Mouse (Mus musculus): ENCODE results near the gene Cd59a.

Gene Cd59a

DNA sequence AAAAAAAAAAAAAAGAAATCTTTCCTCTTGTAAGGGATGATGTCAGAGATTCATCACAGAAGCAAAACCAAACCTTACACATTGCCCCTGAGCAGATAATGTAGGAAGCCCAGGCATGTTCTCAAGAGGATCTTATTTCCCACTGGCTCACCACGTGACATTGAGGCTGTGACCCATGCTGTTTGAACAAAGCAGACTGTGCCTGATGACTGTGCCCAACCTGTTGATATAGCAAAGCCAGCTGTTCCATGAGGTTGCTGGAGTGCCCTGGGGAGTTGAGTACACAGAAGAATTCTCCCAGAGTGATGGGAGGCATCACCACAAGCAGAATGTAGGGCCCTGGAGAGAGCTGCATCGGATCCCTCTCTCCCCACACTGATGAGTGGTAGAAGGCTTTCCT, 40.3 kb downstream of the Cd59a start:
- DNase-seq (ENCODE audit: low spot score in 2 of 2): no peak

DNA sequence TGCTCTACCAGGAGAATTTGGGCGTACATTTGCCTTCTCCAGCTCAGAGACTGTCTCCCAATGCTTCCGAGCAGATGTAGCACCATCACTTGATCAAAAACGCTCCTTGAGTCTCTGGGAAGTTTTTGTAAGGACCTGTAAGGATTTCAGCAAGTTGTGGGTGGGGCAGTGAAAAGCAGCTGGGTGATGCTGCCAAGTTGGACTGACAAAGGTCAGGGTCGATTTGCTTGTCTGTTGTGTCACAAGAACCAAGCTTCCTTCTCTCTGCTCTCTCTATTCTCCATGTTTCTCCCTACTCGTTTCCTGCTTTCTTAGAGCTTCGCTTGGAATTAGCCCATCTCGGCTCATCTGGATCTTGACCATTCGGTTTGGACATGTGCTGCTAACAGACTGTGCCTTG, 46.5 kb downstream of the Cd59a start:
- DNase-seq (ENCODE audit: low spot score in 2 of 2): no peak

DNA sequence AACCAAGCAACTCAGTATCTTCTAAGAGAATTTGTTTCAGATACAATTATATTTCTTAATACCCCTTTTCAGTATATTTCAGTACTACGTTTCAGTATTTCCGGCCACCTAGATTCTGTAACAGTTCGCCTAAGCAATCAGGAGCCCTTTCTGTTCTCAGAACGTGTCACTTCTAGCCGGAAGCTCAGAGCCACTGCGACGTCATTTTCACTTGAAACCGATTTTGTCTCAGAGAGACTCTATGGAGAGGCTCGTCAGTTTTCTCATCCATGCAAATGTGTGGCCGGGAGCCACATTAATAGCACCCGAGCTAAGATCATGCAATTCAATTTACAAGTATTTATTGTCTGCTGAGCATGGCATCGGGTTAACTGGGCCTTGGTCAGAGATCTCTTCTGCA, 48.4 kb downstream of the Cd59a start:
- no peak for DNase-seq (ENCODE audit: low spot score in 2 of 2)

DNA sequence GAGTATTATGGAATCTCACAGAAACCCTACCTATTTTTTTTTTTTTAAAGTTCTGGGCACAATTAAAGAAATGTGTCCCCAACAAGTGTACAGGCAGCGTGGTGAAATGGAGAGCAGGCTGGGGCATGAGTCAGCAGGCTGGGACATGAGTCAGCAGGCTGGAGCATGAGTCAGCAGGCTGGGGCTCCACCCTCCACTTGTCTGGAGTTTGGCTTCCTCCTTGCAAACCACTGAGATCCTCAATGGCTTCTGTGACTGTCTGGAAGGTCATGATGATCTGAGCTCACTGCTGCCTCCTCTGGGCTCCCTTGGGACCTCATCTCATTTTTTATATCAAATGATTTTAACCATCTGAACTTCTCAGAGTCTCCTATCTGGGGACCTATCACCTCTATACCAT, 50.4 kb downstream of the Cd59a start:
- DNase-seq (ENCODE audit: low spot score in 2 of 2): no peak

DNA sequence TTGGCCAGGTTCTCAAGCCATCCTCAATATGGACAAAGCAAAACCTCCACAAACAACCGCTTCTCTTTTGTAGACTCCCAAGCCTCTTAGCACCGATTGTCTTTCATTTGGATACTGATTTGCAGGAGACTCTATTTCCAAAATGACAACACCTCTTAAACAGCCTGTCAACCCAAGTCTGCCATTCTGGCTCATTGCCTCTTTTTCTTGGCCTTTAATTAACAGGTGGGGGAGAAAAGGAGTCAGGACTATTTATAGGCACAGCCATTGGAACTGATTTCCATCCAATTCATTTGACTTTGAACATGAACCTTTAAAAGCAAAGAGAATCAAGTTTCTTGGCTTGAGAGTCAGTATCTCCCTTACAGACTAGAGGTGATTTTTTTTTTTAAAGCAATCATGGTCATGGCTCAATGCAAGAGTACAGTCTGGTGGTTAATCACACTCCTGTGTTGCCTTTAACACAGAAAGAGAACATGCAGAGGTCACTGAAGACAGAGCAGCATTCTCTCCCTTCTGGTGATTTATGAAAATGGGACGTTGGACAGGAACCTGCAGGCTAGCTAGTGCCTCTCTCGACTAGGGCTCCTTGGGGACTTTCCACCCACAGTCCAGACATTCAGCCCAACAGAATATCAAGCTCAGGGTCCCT, 52.4 kb downstream of the Cd59a start:
- no peak for DNase-seq (ENCODE audit: low spot score in 2 of 2)

DNA sequence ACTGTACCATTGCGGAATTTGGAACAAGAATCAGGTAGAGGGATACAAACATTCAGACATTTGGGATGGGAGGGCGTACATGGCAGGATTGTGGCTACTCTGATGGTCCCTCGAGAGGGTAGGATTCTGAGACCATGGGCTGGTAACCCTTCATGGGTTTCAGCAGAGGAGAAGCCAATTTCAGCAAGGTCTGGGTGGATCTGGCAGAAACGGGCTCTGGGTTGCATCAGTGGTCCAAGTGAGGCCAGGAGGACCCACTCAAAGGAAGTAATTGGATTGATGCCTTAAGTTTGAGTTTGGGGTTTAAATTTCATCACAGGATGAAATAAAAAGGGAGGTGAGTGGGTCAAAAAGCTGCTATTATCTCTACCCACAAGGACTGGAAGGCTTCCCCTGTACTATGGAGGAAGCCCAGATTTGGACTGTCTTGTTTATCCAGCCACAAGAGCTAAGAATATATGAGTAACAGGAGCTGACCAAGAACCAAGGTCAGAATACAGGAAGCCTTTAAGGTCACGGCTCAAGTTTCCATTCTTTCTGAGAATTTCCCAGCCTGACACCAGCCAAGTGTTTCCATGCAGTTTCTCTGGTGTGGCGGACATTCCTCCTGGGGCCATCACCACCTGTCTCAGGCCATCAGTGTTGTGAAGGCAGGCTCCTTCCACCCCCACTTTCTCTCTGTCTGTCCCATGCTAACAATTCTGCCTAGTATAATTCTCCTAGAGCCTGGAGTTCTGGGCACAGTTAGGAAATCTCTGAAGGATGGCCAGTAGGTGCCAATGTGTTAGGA, 55.2 kb downstream of the Cd59a start:
- no peak for DNase-seq (ENCODE audit: low spot score in 2 of 2)

DNA sequence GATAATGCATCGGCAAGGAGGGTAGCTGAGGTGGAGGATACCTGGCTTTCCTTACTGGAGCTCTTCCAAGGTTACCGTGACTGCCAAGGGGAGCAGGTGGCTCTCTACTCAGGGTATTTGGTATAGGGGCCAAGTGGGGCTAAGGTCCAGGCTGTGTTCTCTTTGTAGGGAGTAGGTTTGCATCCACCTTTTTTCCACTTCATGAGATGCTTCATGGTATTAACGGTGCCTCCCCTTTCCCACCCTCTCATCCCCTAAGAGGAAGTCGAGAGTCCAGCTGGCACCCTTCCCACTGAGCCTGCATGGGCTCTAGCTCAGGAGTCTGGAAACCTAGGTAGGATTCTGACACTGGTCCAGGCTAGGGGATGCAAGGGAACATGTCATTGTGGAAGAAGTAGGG, 57.7 kb downstream of the Cd59a start:
- DNase-seq (ENCODE audit: low spot score in 2 of 2): peak in 1 of 2 experiments; percentile 38

DNA sequence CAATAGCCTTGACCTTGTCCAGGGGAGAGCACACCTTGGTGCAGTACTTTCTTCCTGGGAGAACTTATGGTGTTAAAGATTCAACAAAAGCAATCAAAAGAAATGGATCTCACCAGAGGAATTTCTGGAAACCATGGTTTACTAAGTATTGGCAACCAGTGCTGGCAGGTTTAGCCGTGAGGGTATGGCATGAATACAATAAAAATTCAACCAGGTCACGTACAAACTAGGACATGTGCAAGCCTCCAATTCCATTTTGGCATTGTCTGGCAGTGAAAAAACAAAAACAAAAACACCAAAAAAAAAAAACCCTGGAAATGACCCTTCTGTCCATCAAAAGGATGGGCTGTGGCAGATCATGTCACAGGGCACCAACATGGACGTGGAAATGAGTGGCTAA, 58.3 kb downstream of the Cd59a start:
- no peak for DNase-seq (ENCODE audit: low spot score in 2 of 2)

DNA sequence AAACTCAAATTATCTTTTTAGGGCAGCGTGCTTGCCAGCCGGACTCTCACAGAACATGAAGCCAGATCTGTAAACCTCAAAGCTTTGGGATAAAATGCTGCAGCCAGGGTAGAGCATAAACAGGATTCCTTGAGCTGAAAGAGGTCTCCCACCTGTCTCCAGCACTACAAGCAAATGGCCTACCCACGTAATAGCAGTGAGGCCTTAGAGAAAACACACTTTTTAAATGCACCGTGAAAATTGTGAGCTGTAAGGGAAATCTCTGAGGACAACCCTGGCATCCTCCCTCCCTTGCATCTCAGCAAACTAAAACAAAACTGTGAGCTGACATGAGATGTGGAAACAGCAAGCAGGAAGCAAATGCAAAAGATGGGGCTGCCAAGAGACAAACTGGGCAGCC, 62.2 kb downstream of the Cd59a start:
- DNase-seq (ENCODE audit: low spot score in 2 of 2): no peak

DNA sequence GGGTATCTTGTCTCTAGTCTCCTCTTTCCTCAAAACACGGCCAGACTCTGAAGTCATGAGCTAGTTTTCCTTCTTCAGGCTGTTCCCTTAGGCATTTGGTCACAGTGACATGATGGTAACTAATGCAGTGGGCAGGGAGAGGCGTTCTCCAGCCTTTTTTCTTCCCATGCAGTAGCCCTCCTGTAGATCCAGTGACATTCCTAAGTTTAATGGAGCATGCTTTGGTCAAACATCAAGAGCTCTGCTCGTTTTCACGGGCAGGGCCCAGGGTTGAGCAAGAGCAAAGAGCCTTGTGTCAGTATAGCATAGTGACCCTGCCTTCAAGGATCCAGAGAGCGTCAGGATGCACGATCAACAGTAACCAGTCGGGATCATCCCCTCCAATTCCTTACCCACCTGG, 67.8 kb downstream of the Cd59a start:
- DNase-seq (ENCODE audit: low spot score in 2 of 2): no peak

DNA sequence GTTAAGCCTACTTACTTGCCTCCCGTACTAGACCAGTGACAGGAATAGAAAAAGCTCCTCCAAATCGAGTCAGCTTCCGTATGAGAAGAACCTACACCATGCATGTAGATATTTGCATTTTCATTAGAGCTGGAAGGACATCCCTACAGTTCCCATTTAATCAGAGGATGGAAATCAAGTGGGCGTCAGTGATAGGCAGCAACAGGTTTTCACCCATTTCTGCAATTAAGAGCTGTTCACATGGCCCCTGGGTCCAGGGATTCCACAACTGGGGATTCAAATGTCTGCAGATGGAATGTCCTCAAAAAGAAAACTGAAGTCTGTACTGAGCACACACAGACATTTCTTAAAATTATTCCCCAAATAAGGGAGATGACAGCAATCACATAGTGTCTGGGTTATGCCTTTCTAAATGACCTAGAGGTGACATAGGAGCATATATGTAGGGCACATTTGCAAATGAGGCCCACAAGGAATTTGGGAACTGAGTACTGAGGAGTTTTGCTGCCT, 68.4 kb downstream of the Cd59a start:
- DNase-seq (ENCODE audit: low spot score in 2 of 2): no peak
